Mouse (Mus musculus) intestine, postnatal 0 days (tissue): ENCODE data around the gene Gm44511. TPM values are rescaled to one million over a fixed set of nuclear protein-coding genes. Genes with fewer than 3 reads are reported as not detected.
"Not testable (repeated sequence)": the region's sequence is repeated elsewhere in the genome, so short reads cannot be mapped to it uniquely, and the experiment has no call there.

Source experiments
- ATAC-seq: fragments of 200-750 bp; cut with Nextera tagmentation; 2 replicates; pipeline ENCODE4 v1.8.0; 2017; ENCODE audit warnings: mild to moderate bottlenecking, moderate TSS enrichment, moderate library complexity
- H3K27ac ChIP-seq: fragments of 300-500 bp; sonication (generic); 2 replicates; pipeline ENCODE4 v1.5.1; 2014; ENCODE audit warnings: mild to moderate bottlenecking, low read depth, low read length, moderate library complexity
- H3K27me3 ChIP-seq: fragments of 300-500 bp; sonication (generic); replicated peaks from 2 replicates; pipeline ENCODE4 v1.6.1; 2014; ENCODE audit warnings: low read length, mixed read lengths; ENCODE audit not compliant: control insufficient read depth, insufficient read depth
- H3K36me3 ChIP-seq: fragments of 300-500 bp; sonication (generic); 2 replicates; pipeline ENCODE4 v1.6.1; 2014; ENCODE audit warnings: mild to moderate bottlenecking, moderate library complexity; ENCODE audit not compliant: control insufficient read depth, insufficient read depth
- H3K4me1 ChIP-seq: fragments of 300-500 bp; sonication (generic); replicated peaks from 2 replicates; pipeline ENCODE4 v1.6.1; 2014; ENCODE audit warnings: antibody characterized with exemption, low read length, mixed read lengths; ENCODE audit not compliant: control insufficient read depth, insufficient read depth
- H3K4me2 ChIP-seq: fragments of 300-500 bp; sonication (generic); replicated peaks from 2 replicates; pipeline ENCODE4 v1.6.1; 2014; ENCODE audit warnings: low read depth, mild to moderate bottlenecking, moderate library complexity
- H3K4me3 ChIP-seq: fragments of 300-500 bp; sonication (generic); 2 replicates; pipeline ENCODE4 v1.5.1; 2014; ENCODE audit warnings: low read depth, low read length
- H3K9ac ChIP-seq: fragments of 300-500 bp; sonication (generic); 2 replicates; pipeline ENCODE4 v1.6.1; 2014; ENCODE audit warnings: mild to moderate bottlenecking, low read depth, low read length
- H3K9me3 ChIP-seq: fragments of 300-500 bp; sonication (generic); 2 replicates; pipeline ENCODE4 v1.6.1; 2016; ENCODE audit warnings: mixed run types; ENCODE audit not compliant: control insufficient read depth
- CTCF ChIP-seq: sonication (generic); IDR thresholded peaks from 2 replicates; pipeline ENCODE4 v1.5.1; 2016; ENCODE audit warnings: low read depth, mild to moderate bottlenecking, control low read depth, antibody characterized with exemption, moderate library complexity
- WGBS: fragments of 180-500 bp; shearing (Covaris S2); extraction: QIAGEN DNeasy Blood & Tissue Kit; methylation state at CpG from one replicate; pipeline ENCODE4 v1.1.7; 2014; 5-methylcytosine and 5-hydroxymethylcytosine counted together
- polyA plus RNA-seq: library from polyadenylated mRNA; unstranded; fragments of >200 nt; fragmentation: Nextera tagmentation; extraction: Ambion mirVana; gene quantifications from 2 replicates; pipeline ENCODE4 v1.2.1, GENCODE M21; 2015

The Gm44511 gene
- polyA plus RNA-seq, 1 experiment from 2014 or later: not detected

GRCm38 (mm10) chr6:128761144-128761540, 65.0 kb downstream of the Gm44511 start:
- TF ChIP-seq CTCF: no peak
- Histone ChIP-seq H3K4me2 (peak overlapping the region; percentile 66), H3K4me1 (no peaks in the 10 kb centered on the region), H3K27ac (no peak overlapping the region), H3K9me3 (no peaks in the 10 kb centered on the region), H3K9ac (no peak overlapping the region), H3K36me3 (no peaks in the 10 kb centered on the region), H3K27me3 (no peaks in the 10 kb centered on the region), H3K4me3 (peak overlapping the region; percentile 64)
- no peak for ATAC-seq
- 34% methylated on average over 5 of the region's 5 CpGs for WGBS

- peak overlapping the region; percentile 87 for H3K27ac ChIP-seq
- peak overlapping the region; percentile 66 for H3K4me2 ChIP-seq
- peak; percentile 73 for ATAC-seq
- H3K27me3 ChIP-seq, H3K9me3 ChIP-seq, H3K36me3 ChIP-seq, H3K4me1 ChIP-seq: not testable (repeated sequence)
- peak; percentile 89 for TF ChIP-seq CTCF
- peak overlapping the region; percentile 64 for H3K4me3 ChIP-seq
- H3K9ac ChIP-seq: peak overlapping the region; percentile 77
- WGBS: under 1% methylated on average over 44 of the region's 44 CpGs
Observed at GRCm38 (mm10) chr6:128760416-128761143, 65.5 kb downstream of the Gm44511 start.

- not testable (repeated sequence) for H3K27me3 ChIP-seq, H3K9me3 ChIP-seq, H3K4me1 ChIP-seq, H3K36me3 ChIP-seq
- Histone ChIP-seq H3K9ac (peak overlapping the region; percentile 77), H3K4me2 (peak overlapping the region; percentile 66), H3K27ac (peak overlapping the region; percentile 87), H3K4me3 (peak overlapping the region; percentile 64)
- peak; percentile 16 for ATAC-seq
- under 1% methylated on average over 22 of the region's 22 CpGs for WGBS
Observed at GRCm38 (mm10) chr6:128760016-128760415, 66.1 kb downstream of the Gm44511 start.

GRCm38 (mm10) chr6:128759221-128759950, 66.7 kb downstream of the Gm44511 start:
- Histone ChIP-seq H3K27me3 (no peaks in the 10 kb centered on the region), H3K9ac (no peak overlapping the region), H3K9me3 (no peaks in the 10 kb centered on the region), H3K4me2 (no peak overlapping the region), H3K27ac (no peak overlapping the region), H3K4me1 (no peaks in the 10 kb centered on the region), H3K36me3 (no peaks in the 10 kb centered on the region), H3K4me3 (peak overlapping the region; percentile 64; the same call in 1 of the 2 replicates)
- ATAC-seq: no peak
- TF ChIP-seq CTCF: no peak
- 85% methylated on average over 5 of the region's 5 CpGs for WGBS

- WGBS: 16% methylated on average over 4 of the region's 4 CpGs
- not testable (repeated sequence) for H3K9me3 ChIP-seq, H3K4me1 ChIP-seq, H3K4me3 ChIP-seq, H3K27me3 ChIP-seq, H3K36me3 ChIP-seq, H3K9ac ChIP-seq
- ATAC-seq: peak; percentile 31
- Histone ChIP-seq H3K4me2 (peak overlapping the region; percentile 45; the same call in 1 of the 2 replicates), H3K27ac (peak overlapping the region; percentile 86; the same call in 1 of the 2 replicates)
Observed at GRCm38 (mm10) chr6:128755402-128755763, 70.7 kb downstream of the Gm44511 start.

GRCm38 (mm10) chr6:128754748-128755401, 71.2 kb downstream of the Gm44511 start:
- ATAC-seq: peak; percentile 88
- peak overlapping the region; percentile 86 for H3K27ac ChIP-seq
- H3K36me3 ChIP-seq, H3K4me1 ChIP-seq, H3K9me3 ChIP-seq, H3K4me3 ChIP-seq, H3K27me3 ChIP-seq: not testable (repeated sequence)
- WGBS: 34% methylated on average over 12 of the region's 12 CpGs
- H3K9ac ChIP-seq: 0 out of 2 replicates have a peak overlapping the region, but pooled peaks have one; percentile 31
- peak overlapping the region; percentile 45 for H3K4me2 ChIP-seq

- H3K9ac ChIP-seq, H3K9me3 ChIP-seq, H3K27me3 ChIP-seq, H3K4me3 ChIP-seq, H3K4me1 ChIP-seq, H3K36me3 ChIP-seq: not testable (repeated sequence)
- Histone ChIP-seq H3K27ac (peak overlapping the region; percentile 86), H3K4me2 (peak overlapping the region; percentile 45)
- 26% methylated on average over 10 of the region's 10 CpGs for WGBS
- peak; percentile 45 for ATAC-seq
Observed at GRCm38 (mm10) chr6:128754265-128754664, 71.8 kb downstream of the Gm44511 start.
